Mouse (Mus musculus) lung, embryonic 14.5 days (tissue): ENCODE measurements around the gene Grb2. TPM values are rescaled to one million over a fixed set of nuclear protein-coding genes. Genes with fewer than 3 reads are reported as not detected.

Experiments used
- ATAC-seq: fragments of 200-750 bp; cut with Nextera tagmentation; 2 replicates; pipeline ENCODE4 v1.8.0; 2017; ENCODE audit warnings: mild to moderate bottlenecking, moderate TSS enrichment, moderate library complexity; ENCODE audit not compliant: insufficient read depth
- DNase-seq: peaks from one replicate; pipeline ENCODE4 v3.0.0-alpha.2; 2015
- H3K27ac ChIP-seq: fragments of 300-500 bp; sonication (generic); 2 replicates; pipeline ENCODE4 v1.5.1; 2014; ENCODE audit warnings: low read depth, mild to moderate bottlenecking, moderate library complexity
- H3K27me3 ChIP-seq: fragments of 300-500 bp; sonication (generic); 2 replicates; pipeline ENCODE4 v1.6.1; 2014; ENCODE audit warnings: low read length, control low read depth; ENCODE audit not compliant: insufficient read depth
- H3K36me3 ChIP-seq: fragments of 300-500 bp; sonication (generic); 2 replicates; pipeline ENCODE4 v1.6.1; 2014; ENCODE audit warnings: control low read depth; ENCODE audit not compliant: insufficient read depth
- H3K4me1 ChIP-seq: fragments of 300-500 bp; sonication (generic); 2 replicates; pipeline ENCODE4 v1.6.1; 2014; ENCODE audit warnings: antibody characterized with exemption, control low read depth; ENCODE audit not compliant: insufficient read depth
- H3K4me2 ChIP-seq: fragments of 300-500 bp; sonication (generic); 2 replicates; pipeline ENCODE4 v1.6.1; 2014; ENCODE audit warnings: mild to moderate bottlenecking
- H3K4me3 ChIP-seq: fragments of 300-500 bp; sonication (generic); 2 replicates; pipeline ENCODE4 v1.5.1; 2014; ENCODE audit warnings: low read depth, low read length
- H3K9ac ChIP-seq: fragments of 300-500 bp; sonication (generic); 2 replicates; pipeline ENCODE4 v1.6.1; 2014
- H3K9me3 ChIP-seq: fragments of 300-500 bp; sonication (generic); 2 replicates; pipeline ENCODE4 v1.6.1; 2016; ENCODE audit warnings: low read depth, low read length, control low read depth
- CTCF ChIP-seq: IDR thresholded peaks from 2 replicates; pipeline ENCODE4 v1.5.1; 2016; ENCODE audit warnings: antibody characterized with exemption, low read depth
- WGBS: fragments of 180-500 bp; shearing (Covaris S2); extraction: QIAGEN DNeasy Blood & Tissue Kit; methylation state at CpG from one replicate; pipeline ENCODE4 v1.1.7; 2014; 5-methylcytosine and 5-hydroxymethylcytosine counted together
- polyA plus RNA-seq: library from polyadenylated mRNA; unstranded; fragments of >200 nt; fragmentation: Nextera tagmentation; extraction: Ambion mirVana; gene quantifications from 2 replicates; pipeline ENCODE4 v1.2.1, GENCODE M21; 2014

Grb2 gene
- polyA plus RNA-seq, 1 experiment from 2014 or later, result 41.5 TPM

DNA sequence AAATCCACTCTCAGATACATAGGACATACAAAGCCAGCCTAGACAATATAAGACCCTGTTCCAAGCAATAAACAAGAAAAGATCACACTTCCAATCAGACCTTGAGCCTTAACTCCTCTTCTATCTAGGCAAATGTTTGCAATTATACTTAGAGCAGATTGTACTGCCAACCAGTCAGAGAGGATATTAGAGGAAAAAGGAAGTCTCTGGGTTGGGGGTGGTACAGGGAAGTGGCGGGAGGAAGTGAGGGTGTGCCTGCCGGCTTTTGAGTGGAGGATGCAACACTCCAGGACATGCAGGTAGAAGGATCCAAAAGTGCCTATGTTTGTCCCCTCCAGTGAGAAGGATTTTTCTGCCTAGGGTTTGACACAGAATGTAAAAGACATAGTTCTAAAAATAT lies 3.9 kb upstream of the Grb2 start:
- Histone ChIP-seq H3K27ac (no peak overlapping the region), H3K27me3 (no peaks in the 10 kb centered on the region), H3K36me3 (no peaks in the 10 kb centered on the region), H3K4me3 (no peak overlapping the region), H3K4me1 (0 out of 2 replicates have a peak, but pooled peaks cover 3% of the 10 kb centered on the region), H3K4me2 (no peak overlapping the region), H3K9me3 (no peaks in the 10 kb centered on the region), H3K9ac (no peak overlapping the region)
- WGBS, result 42% methylated on average over 2 of the region's 2 CpGs
- ATAC-seq (no peak), DNase-seq (no peak)
- TF ChIP-seq CTCF, result no peak

DNA sequence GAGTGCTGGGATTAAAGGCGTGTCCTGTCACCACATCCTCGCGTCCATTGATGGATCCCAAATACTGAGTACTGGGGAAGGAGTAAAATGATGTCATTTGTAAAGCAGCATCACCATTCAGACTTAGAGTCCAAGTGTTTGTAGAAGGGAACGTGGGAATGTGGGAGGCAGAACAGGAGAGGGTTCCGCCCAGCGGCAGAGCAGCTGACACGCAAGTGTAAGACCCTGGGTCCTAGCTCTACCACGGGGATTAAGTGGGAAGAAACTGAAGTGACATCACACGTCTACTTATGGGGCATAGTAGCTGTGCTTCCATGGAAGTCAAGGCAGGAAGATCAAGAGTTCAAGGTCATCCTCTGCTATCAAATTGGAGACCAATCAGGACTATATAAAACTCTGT lies 2.7 kb upstream of the Grb2 start:
- Histone ChIP-seq H3K27me3 (no peaks in the 10 kb centered on the region), H3K36me3 (no peaks in the 10 kb centered on the region), H3K27ac (no peak overlapping the region), H3K4me3 (no peak overlapping the region), H3K9ac (no peak overlapping the region), H3K4me2 (no peak overlapping the region), H3K4me1 (0 out of 2 replicates have a peak, but pooled peaks cover 3% of the 10 kb centered on the region), H3K9me3 (no peaks in the 10 kb centered on the region)
- DNase-seq, result no peak
- no peak for TF ChIP-seq CTCF
- WGBS, result 74% methylated on average over 9 of the region's 9 CpGs
- ATAC-seq, result no peak

DNA sequence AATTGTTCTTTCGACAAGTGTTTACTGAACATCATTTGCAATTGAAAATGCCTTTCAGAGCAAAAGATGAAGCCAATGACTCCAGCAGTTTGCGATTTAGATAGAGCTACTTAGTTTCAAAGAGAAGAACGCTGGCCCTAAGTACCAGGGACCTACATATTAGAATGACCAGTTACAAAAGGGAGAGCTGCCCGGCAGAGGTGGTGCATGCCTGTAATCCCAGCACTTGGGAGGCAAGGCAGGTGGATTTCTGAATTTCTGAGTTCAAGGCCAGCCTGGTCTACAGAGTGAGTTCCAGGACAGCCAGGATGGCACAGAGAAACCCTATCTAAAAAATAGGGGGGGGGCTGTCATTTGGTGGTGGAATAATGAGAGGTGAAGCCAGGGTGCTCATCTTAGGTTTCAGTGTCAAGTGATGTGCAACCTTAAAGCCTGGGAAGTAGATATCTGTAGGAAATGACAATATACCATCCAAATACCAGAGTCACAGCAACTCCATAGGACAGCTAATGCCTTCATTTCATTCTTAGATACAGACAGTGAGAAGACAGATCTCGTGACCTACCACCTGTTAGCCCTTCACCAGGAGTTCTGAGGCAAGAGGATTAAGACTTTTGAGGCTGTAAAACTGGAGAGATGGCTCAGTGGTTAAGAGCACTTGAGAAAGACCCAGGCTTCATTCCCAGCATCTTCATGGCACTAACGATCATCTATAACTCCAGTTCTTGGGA lies 1.6 kb upstream of the Grb2 start:
- 0 out of 2 replicates have a peak, but pooled peaks cover 3% of the 10 kb centered on the region for H3K4me1 ChIP-seq
- no peak overlapping the region for H3K27ac ChIP-seq
- ATAC-seq (no peak), DNase-seq (no peak)
- no peaks in the 10 kb centered on the region for H3K27me3 ChIP-seq
- TF ChIP-seq CTCF, result no peak
- 51% methylated on average over 6 of the region's 6 CpGs for WGBS
- H3K4me2 ChIP-seq, result peak overlapping the region; percentile 89
- no peaks in the 10 kb centered on the region for H3K9me3 ChIP-seq
- no peaks in the 10 kb centered on the region for H3K36me3 ChIP-seq
- peak overlapping the region; percentile 99; the same call in 1 of the 2 replicates for H3K4me3 ChIP-seq
- H3K9ac ChIP-seq, result no peak overlapping the region

DNA sequence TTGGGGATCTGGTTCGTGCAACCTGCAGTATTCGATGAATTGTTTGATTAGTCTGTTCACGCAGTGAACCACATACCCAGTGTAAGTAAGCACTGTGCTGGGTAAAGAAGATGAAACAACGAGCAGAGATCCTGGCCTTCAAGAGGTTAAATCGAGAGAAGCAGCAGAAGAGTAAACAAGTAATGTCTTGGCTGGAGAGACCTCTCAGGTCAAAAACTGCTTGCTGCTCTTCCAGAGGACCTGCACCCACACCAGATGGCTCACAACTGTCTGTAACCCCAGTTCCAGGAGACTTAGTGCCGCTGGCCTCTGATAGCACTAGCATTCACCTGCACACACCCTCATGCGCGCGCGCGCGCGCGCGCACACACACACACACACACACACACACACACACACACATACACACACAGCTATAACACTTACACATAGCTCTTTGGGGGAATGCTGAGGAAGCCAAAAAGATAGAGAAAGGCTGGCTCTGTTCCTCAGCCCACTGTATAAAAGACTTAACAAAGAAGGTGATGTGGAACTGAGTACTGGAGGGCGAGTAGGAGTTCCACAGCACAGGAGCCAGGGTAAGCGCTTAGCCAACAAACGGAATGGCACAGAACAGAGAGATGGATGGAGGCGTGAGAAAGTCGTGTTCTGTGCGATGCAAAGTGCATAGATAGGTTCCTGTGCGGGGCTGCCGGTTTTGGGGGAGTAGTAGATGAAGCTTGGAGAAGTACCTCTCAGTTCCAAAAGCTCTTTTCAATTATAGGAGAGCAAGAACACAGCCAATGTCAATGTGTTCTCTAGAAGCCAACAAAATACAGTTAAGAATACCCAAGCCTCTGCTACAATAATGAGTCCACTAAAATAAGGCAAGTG lies 795 bp upstream of the Grb2 start:
- peak overlapping the region; percentile 99 for H3K4me3 ChIP-seq
- no peak for DNase-seq
- H3K9ac ChIP-seq, result peak overlapping the region; percentile 96
- TF ChIP-seq CTCF, result no peak
- WGBS, result under 1% methylated on average over 23 of the region's 23 CpGs
- H3K9me3 ChIP-seq, result no peaks in the 10 kb centered on the region
- H3K4me2 ChIP-seq, result peak overlapping the region; percentile 89
- peak overlapping the region; percentile 82 for H3K27ac ChIP-seq
- 0 out of 2 replicates have a peak, but pooled peaks cover 3% of the 10 kb centered on the region for H3K4me1 ChIP-seq
- no peaks in the 10 kb centered on the region for H3K27me3 ChIP-seq
- ATAC-seq, result peak; percentile 39; the same call in 1 of the 2 replicates
- H3K36me3 ChIP-seq, result no peaks in the 10 kb centered on the region

DNA sequence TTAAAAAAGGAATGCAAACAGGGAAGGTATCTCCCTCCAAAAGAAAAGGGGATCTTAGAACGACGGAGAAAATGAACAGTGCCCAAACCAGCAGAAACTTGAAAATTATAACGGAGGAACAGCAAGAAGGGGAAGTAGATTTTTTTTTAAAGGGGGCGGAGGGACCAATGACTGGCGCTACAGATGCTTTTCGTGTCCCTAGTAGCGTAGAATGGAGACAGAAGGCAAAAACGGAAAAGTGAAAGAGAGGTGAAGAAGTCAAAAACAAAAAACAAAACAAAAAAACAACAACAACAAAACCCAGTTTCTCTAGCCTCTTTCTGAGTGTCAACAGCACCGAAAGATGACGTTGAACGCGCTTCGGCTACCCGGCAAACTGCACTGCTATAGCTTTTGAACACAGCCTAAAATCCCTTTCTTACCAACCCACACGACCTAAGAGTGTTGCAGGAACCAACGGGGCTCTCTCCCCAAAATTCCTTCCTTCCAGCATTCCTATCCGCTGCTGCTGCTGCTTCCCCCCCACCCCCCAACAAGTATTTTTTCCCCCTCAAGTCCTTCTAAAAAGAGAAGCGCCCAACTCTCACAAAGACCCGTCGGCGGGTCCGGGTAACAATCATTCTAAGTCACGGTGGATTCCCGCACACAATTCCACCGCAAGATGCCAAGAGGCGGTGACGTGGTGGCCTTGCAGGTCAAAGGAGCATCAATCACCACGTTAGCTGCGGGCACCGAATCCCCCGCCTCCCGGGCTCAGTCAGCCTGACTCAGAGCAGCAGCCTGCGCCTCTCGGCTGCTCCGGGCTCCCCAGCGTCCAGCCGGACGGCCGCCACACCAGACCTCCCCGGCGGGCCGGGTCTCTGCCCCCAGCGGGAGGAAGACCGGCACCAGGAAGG lies 836 bp downstream of the Grb2 start:
- no peaks in the 10 kb centered on the region for H3K27me3 ChIP-seq
- under 1% methylated on average over 43 of the region's 44 CpGs for WGBS
- H3K36me3 ChIP-seq, result no peaks in the 10 kb centered on the region
- H3K27ac ChIP-seq, result peak overlapping the region; percentile 90
- no peak for TF ChIP-seq CTCF
- ATAC-seq, result peak; percentile 61
- H3K4me1 ChIP-seq, result 0 out of 2 replicates have a peak, but pooled peaks cover 3% of the 10 kb centered on the region
- H3K9me3 ChIP-seq, result no peaks in the 10 kb centered on the region
- H3K4me3 ChIP-seq, result peak overlapping the region; percentile 99
- peak overlapping the region; percentile 96 for H3K9ac ChIP-seq
- DNase-seq, result peak; percentile 56
- H3K4me2 ChIP-seq, result peak overlapping the region; percentile 89

DNA sequence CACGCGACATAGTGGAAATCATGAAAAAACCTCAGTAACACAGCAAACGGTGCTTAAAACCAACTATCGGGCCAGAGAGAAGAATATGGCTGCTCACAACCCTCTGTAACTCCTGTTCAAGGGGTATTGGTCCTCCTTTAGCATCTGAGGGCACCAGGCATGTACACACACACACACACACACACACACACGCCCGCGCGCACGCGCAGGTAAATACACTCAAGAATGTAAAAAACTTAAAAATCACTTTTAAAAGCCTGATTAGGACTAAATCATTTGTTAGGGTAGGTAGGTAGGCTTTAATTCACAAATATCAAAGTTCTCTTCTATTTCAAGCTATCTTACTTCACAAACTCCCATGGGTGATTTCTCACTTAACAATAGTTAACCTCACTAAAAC lies 1.8 kb downstream of the Grb2 start:
- no peak overlapping the region for H3K27ac ChIP-seq
- 88% methylated on average over 10 of the region's 10 CpGs for WGBS
- H3K4me3 ChIP-seq, result peak overlapping the region; percentile 99

More for the DNA sequence above, 1.8 kb downstream of the Grb2 start:
- H3K9ac ChIP-seq, result peak overlapping the region; percentile 96; the same call in 1 of the 2 replicates
- H3K36me3 ChIP-seq, result no peaks in the 10 kb centered on the region
- H3K9me3 ChIP-seq, result no peaks in the 10 kb centered on the region
- H3K4me1 ChIP-seq, result 0 out of 2 replicates have a peak, but pooled peaks cover 3% of the 10 kb centered on the region
- H3K27me3 ChIP-seq, result no peaks in the 10 kb centered on the region
- DNase-seq (no peak), ATAC-seq (no peak)
- TF ChIP-seq CTCF, result no peak
- peak overlapping the region; percentile 89 for H3K4me2 ChIP-seq
